Mouse (Mus musculus): ENCODE results near the gene Phldb3. TPM values are rescaled to one million over a fixed set of nuclear protein-coding genes. Genes with fewer than 3 reads are reported as not detected.
"Not testable (repeated sequence)": the region's sequence is repeated elsewhere in the genome, so short reads cannot be mapped to it uniquely, and the experiment has no call there.

The Phldb3 gene
- polyA plus RNA-seq, 1 experiment from 2014 or later, result 0.35 TPM

DNA sequence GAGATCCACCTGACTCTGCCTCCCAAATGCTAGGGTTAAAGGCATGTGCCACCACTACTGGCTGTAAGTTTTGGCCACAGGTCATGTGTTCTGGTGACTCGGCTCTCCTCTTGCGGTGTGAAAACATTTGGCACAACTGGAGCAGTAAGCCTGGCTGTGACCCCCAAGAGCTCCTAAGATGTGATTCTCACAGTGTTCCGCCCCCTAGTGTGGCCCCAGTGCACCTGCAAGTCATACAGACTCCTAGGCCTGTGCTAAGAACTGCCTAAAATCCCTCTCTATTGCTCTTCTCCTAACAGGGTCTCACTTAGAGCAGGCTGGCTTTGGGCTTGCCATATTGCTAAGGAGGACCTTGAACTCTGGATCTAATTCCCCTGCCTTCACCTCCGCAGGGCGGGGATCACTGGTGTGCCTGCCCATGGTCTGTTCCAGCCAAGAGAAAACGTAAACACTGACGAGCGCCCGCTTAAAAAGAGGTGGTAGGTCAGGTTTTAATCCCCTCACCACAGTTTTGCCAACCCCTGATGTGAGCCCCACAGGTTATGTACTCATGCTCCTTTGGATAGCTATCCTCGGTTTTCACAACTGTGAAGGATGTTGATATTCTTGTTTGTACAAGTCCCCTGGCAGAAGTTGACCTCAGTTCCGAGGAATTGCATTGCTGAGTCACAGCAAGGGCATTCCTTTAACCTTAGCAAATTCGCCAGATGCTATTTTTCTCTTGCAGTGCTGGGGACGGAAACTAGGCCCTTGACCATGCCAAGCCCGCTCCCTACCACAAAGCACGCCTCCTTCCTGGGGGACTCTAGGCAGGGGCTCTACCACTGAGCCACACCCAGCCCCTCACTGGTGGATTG, 11.1 kb upstream of the Phldb3 start:
- no peaks in the 10 kb centered on the region for H3K27me3 ChIP-seq (replicated peaks)
- no peaks in the 10 kb centered on the region for H3K9me3 ChIP-seq
- peaks cover 12% of the 10 kb centered on the region for H3K4me1 ChIP-seq (replicated peaks)
- H3K27ac ChIP-seq, result no peak overlapping the region
- H3K4me2 ChIP-seq (replicated peaks), result no peak overlapping the region
- no peak overlapping the region for H3K4me3 ChIP-seq (replicated peaks)
- peak; percentile 23; the same call in 1 of the 2 replicates for ATAC-seq
- H3K36me3 ChIP-seq, result 0 out of 2 replicates have a peak, but pooled peaks cover 3% of the 10 kb centered on the region
- no peak overlapping the region for H3K9ac ChIP-seq
- 65% methylated on average over 15 of the region's 15 CpGs for WGBS

DNA sequence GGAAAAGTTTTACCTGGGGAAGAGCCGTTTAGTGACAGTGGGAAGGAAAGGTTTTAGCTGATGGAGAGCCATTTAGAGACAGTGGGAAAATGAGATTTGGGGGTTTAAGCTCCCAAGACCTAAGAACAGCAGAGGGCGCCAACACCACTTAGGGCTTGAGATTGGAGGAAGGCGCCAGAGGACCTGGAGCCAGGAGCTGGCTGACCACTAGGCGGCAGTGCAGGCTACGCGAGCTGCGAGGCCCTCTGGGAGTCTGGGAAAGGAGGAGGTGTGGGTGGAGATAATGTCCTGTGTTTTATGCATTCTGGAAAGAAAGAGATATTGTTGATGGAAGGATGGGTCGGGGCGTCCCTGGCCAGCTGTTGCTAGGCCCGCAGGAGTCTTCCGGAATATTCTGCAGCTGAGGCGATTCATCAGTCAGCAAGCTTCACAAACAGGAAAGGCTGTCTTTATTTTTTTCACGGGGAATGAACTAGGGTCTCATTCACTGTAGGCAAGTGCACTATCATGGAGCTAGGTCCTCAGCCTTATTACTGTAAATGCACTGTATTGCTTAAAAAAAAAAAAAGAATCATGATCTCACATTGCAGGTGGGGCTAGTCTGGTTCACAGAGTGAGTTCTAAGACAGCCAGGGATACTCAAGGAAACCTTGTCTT, 9.5 kb upstream of the Phldb3 start:
- Histone ChIP-seq H3K4me2 (replicated peaks) (peak overlapping the region; percentile 41), H3K9me3 (no peaks in the 10 kb centered on the region), H3K4me1 (replicated peaks) (no peaks in the 10 kb centered on the region), H3K4me3 (replicated peaks) (no peak overlapping the region), H3K36me3 (0 out of 2 replicates have a peak, but pooled peaks cover 3% of the 10 kb centered on the region), H3K9ac (no peak overlapping the region), H3K27ac (no peak overlapping the region), H3K27me3 (replicated peaks) (no peaks in the 10 kb centered on the region)
- ATAC-seq, result peak; percentile 90
- WGBS, result 4% methylated on average over 13 of the region's 13 CpGs

DNA sequence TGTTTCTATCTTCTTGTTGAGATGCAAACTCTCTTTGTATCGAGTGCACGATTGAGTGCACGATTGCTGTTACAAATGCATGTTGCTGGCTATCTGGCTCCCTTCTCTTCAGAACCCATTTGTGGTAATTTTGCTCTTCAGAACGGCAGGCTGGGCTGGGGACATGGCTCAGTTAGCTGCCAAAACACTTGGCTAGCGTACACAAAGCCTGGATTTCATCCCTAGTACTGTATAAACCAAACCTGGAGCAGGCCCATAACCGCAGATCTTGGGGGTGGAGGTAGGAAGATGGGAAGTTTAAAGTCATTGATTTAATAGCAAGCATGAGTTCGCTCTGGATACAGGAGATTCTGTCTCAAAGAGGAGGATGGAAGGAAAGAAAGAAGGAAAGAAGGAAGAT, 5.0 kb upstream of the Phldb3 start:
- WGBS, result 79% methylated on average over 7 of the region's 7 CpGs
- no peak for ATAC-seq

DNA sequence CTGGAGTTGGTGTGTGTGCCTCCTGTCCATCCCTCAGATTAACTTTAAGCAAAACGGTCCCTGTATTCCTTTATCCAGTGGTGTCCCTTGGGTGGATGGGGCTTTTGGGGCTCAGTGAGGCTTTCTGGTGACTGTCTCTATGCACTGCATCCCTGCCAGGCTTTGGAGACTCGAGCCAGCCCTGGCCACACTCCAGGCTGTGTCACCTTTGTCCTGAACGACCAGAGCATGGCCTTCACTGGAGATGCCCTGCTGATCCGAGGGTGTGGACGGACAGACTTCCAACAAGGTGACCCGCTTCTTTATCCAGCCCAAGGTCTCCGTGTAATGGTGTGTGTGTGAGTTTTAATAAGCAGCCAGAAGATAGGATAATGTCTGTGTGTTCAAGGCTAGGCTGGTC, 4.5 kb upstream of the Phldb3 start:
- H3K9ac ChIP-seq, result no peak overlapping the region
- no peaks in the 10 kb centered on the region for H3K9me3 ChIP-seq
- 0 out of 2 replicates have a peak, but pooled peaks cover 3% of the 10 kb centered on the region for H3K36me3 ChIP-seq
- H3K4me3 ChIP-seq (replicated peaks), result no peak overlapping the region
- ATAC-seq, result no peak
- WGBS, result 80% methylated on average over 7 of the region's 7 CpGs
- no peak overlapping the region for H3K4me2 ChIP-seq (replicated peaks)
- no peak overlapping the region for H3K27ac ChIP-seq
- peaks cover 10% of the 10 kb centered on the region for H3K4me1 ChIP-seq (replicated peaks)
- H3K27me3 ChIP-seq (replicated peaks), result peaks cover 5% of the 10 kb centered on the region

More for the DNA sequence above, 5.0 kb upstream of the Phldb3 start:
- H3K9me3 ChIP-seq, result no peaks in the 10 kb centered on the region
- no peak overlapping the region for H3K9ac ChIP-seq
- 0 out of 2 replicates have a peak, but pooled peaks cover 3% of the 10 kb centered on the region for H3K36me3 ChIP-seq
- H3K4me1 ChIP-seq (replicated peaks), result peaks cover 6% of the 10 kb centered on the region
- no peak overlapping the region for H3K4me3 ChIP-seq (replicated peaks)
- no peak overlapping the region for H3K4me2 ChIP-seq (replicated peaks)
- H3K27me3 ChIP-seq (replicated peaks), result peaks cover 5% of the 10 kb centered on the region
- no peak overlapping the region for H3K27ac ChIP-seq

DNA sequence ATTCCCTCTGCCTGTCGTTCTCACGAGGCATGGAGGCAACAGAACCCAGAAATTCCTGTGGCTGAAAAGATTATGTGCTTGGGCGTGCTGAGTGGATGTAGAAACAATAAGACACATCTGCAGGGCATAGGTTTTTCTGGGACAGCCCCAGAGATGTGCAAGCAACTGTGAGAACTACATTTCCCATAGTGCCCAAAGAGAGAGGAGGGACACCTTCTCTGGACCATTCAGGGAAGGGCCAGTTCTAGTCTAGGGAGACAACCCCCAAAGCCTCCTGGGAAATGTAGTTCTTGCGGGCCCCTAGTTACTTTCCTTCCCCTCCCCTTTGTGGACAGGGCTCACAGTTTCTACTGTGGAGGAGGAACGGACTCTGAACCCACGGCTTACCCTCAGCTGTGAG, 2.5 kb upstream of the Phldb3 start:
- peaks cover 18% of the 10 kb centered on the region for H3K4me1 ChIP-seq (replicated peaks)
- H3K9ac ChIP-seq, result no peak overlapping the region
- ATAC-seq, result peak; percentile 70
- H3K4me3 ChIP-seq (replicated peaks), result no peak overlapping the region
- 0 out of 2 replicates have a peak overlapping the region, but pooled peaks have one; percentile 14 for H3K4me2 ChIP-seq (replicated peaks)
- peaks cover 16% of the 10 kb centered on the region for H3K27me3 ChIP-seq (replicated peaks)
- H3K36me3 ChIP-seq, result 0 out of 2 replicates have a peak, but pooled peaks cover 3% of the 10 kb centered on the region
- H3K27ac ChIP-seq, result no peak overlapping the region
- 52% methylated on average over 6 of the region's 6 CpGs for WGBS
- H3K9me3 ChIP-seq, result no peaks in the 10 kb centered on the region

DNA sequence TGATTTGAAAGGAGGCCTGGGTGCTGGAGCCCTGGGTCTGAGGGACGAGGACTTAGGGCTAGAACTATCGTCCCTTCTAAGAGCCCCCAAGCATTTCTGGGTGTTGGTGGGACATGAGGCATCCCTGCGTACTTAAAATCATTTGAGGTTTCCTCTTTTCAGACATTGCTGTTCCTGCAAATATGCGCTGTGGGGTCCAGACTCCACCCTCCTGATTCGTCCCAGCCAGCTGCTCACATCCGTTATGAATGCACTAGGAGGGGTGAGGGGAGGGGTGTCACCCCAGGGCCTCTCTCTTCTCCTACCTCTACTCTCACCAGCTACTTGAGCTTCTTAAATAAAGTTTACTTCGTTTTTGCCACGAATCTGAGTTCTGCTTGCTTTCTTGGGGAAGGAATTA, 2.0 kb upstream of the Phldb3 start:
- Histone ChIP-seq H3K4me3 (replicated peaks) (no peak overlapping the region), H3K4me1 (replicated peaks) (peaks cover 18% of the 10 kb centered on the region), H3K9ac (no peak overlapping the region), H3K36me3 (0 out of 2 replicates have a peak, but pooled peaks cover 3% of the 10 kb centered on the region), H3K27me3 (replicated peaks) (peaks cover 19% of the 10 kb centered on the region), H3K9me3 (no peaks in the 10 kb centered on the region), H3K27ac (no peak overlapping the region), H3K4me2 (replicated peaks) (0 out of 2 replicates have a peak overlapping the region, but pooled peaks have one; percentile 14)
- 79% methylated on average over 8 of the region's 8 CpGs for WGBS
- no peak for ATAC-seq

DNA sequence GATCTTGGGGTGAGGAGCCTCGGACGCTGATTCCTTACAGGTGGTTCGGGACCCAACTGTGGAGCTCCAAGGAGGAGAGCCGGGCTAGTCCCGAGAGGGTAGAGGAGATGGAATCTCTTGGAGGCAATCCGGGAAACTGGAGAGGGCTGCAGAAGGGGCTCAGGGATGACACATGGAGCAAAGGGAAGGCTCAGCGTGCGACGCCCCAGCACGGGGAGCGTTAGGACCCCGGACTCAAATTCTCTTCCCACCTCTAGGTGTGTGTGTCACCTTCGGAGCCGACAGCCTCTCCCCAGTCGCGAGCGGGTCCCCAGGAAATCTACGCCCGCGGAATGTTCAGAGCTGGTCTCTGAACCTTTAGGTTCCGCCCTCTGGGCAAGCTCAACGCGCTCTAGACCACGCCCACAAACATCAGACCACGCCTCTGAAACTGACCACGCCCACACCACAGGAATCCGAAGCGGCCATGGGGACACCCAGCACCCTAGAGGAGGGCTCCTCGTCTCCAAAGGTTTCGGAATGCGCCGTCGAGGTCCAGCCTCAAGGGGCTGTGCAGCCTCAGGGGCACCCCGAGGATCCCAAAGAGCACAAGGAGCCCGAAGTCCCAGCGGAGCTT, 424 bp downstream of the Phldb3 start:
- peak overlapping the region; percentile 57 for H3K4me3 ChIP-seq (replicated peaks)
- ATAC-seq, result peak; percentile 78
- under 1% methylated on average over 36 of the region's 36 CpGs for WGBS

DNA sequence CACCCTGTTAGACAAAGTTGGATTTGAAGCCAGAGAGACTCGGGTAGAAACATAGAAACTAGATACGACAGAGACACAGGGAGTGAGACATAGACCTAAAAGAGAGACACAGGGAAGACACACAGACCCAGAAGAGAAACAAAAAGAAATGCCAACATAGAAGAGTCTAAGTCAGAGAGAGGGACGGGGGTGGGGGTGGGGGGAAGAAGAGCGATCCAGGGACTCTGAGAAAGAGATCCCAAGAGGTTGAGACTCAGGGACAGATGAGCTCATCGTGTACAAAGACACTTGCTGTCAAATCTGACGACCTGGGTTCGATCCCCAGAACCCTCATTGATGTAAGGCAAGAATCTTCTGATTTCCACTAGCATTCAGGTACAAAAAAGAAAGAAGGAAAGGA, 1.1 kb downstream of the Phldb3 start:
- peak overlapping the region; percentile 57 for H3K4me3 ChIP-seq (replicated peaks)
- ATAC-seq, result no peak
- peak overlapping the region; percentile 53 for H3K9ac ChIP-seq
- H3K9me3 ChIP-seq, result no peaks in the 10 kb centered on the region
- H3K27ac ChIP-seq, result no peak overlapping the region
- peak overlapping the region; percentile 82 for H3K4me2 ChIP-seq (replicated peaks)
- no peaks in the 10 kb centered on the region for H3K36me3 ChIP-seq
- peaks cover 19% of the 10 kb centered on the region for H3K27me3 ChIP-seq (replicated peaks)
- H3K4me1 ChIP-seq (replicated peaks), result peaks cover 18% of the 10 kb centered on the region
- WGBS, result 17% methylated on average over 7 of the region's 7 CpGs

More for the DNA sequence above, 424 bp downstream of the Phldb3 start:
- Histone ChIP-seq H3K9ac (peak overlapping the region; percentile 53), H3K36me3 (no peaks in the 10 kb centered on the region), H3K4me2 (replicated peaks) (peak overlapping the region; percentile 82), H3K9me3 (no peaks in the 10 kb centered on the region), H3K27me3 (replicated peaks) (peaks cover 19% of the 10 kb centered on the region), H3K4me1 (replicated peaks) (peaks cover 18% of the 10 kb centered on the region), H3K27ac (peak overlapping the region; percentile 84)

DNA sequence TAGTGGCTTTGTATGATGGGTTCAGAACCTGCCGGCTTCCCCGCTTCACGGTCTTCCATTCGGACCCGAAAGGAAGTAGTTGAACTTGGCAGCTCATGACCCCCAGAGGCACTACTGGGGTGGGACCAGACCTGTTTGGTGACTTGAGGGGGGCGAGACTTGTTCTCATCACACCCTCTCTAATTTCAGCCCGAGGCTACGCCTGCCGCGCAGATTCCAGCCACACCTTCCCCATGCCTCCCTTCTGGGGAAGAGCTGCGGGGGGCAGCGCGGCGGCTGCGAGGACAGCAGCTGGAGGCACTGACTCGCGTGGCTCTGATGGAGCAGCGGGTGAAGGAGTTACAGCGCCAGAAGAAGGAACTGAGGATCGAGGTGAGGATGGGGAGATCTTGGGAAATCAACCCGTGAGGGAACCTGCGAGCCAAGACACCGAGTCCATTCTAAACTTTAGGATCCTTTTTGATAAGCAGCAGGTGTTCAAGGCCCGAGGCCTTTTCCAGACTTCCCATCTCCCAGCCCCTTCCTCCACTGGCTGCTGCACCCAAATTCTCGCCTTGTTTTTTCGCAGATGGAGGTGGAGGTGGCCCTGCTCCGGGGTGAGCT, 1.8 kb downstream of the Phldb3 start:
- no peaks in the 10 kb centered on the region for H3K36me3 ChIP-seq
- 7% methylated on average over 27 of the region's 27 CpGs for WGBS
- no peak overlapping the region for H3K9ac ChIP-seq
- no peaks in the 10 kb centered on the region for H3K9me3 ChIP-seq
- no peak overlapping the region for H3K27ac ChIP-seq
- peak overlapping the region; percentile 24 for H3K4me3 ChIP-seq (replicated peaks)
- no peak for ATAC-seq
- H3K27me3 ChIP-seq (replicated peaks), result peaks cover 19% of the 10 kb centered on the region
- peak overlapping the region; percentile 82 for H3K4me2 ChIP-seq (replicated peaks)
- H3K4me1 ChIP-seq (replicated peaks), result peaks cover 18% of the 10 kb centered on the region

DNA sequence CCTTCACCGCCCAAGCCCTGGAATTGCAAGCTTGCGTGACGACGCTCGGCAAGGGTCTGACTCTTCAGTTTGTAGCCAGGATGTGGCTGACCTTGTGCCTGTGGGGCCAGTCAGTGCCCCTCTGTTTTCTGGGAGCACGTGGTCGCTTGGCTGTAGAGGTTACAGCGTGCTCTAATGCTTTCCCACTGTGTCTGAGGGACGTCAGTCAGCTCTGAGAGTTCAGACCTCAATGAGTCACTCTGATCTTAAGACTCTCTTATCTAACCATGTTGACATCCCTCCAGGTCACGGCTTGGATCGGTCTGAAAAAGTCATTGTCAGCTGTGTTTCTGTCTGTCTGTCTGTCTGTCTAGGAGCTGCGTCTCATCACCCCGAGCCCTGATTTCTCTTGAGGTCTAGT, 4.3 kb downstream of the Phldb3 start:
- Histone ChIP-seq H3K9me3 (no peaks in the 10 kb centered on the region), H3K4me1 (replicated peaks) (peaks cover 18% of the 10 kb centered on the region), H3K27me3 (replicated peaks) (peaks cover 19% of the 10 kb centered on the region), H3K4me3 (replicated peaks) (no peak overlapping the region), H3K9ac (no peak overlapping the region), H3K27ac (no peak overlapping the region), H3K4me2 (replicated peaks) (no peak overlapping the region), H3K36me3 (no peaks in the 10 kb centered on the region; the same call in 1 of the 2 replicates)
- 74% methylated on average over 13 of the region's 13 CpGs for WGBS
- ATAC-seq, result no peak

DNA sequence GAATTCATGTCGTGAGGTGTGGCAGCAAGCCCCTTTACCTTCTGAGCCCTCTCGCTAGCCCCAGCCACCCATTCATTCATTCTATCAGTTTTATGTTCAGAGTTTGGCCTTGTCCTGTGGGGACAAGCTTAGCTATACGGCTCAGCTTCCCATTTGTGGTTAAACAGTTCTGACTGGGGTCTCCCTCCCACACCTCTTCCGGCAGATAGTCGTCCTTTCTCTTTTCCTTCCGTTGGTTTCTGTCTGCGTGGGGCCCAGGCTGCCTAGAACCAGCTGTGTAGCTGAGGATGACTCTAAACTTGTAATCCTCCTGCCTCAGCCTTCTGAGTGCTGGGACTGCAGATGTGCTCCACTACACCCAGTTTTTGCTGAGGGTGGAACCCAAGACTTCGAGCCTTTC, 7.2 kb downstream of the Phldb3 start:
- no peaks in the 10 kb centered on the region for H3K9me3 ChIP-seq
- H3K36me3 ChIP-seq, result peaks cover 3% of the 10 kb centered on the region; the same call in 1 of the 2 replicates
- 79% methylated on average over 8 of the region's 8 CpGs for WGBS
- H3K27me3 ChIP-seq (replicated peaks), result peaks cover 5% of the 10 kb centered on the region; the same call in 1 of the 2 replicates
- H3K4me1 ChIP-seq (replicated peaks), result peaks cover 1% of the 10 kb centered on the region; the same call in 1 of the 2 replicates
- H3K4me2 ChIP-seq (replicated peaks), result no peak overlapping the region
- H3K9ac ChIP-seq, result no peak overlapping the region
- H3K4me3 ChIP-seq (replicated peaks), result no peak overlapping the region
- no peak for ATAC-seq
- no peak overlapping the region for H3K27ac ChIP-seq

DNA sequence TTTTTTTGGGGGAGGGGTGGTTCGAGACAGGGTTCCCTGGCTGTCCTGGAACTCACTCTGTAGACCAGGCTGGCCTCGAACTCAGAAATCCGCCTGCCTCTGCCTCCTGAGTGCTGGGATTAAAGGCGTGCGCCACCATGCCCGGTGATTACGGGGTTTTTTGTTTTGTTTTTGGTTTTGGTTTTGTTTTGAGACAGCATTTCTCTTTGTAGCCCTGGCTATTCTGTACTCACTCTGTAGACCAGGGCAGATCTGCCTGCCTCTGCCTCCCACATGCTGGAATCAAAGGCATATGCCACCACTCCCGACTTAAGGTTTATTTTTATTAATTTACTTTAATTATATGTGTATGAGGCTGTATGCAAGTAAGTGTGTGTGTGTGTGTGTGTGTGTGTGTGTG, 7.8 kb downstream of the Phldb3 start:
- not testable (repeated sequence) for H3K9ac ChIP-seq; H3K4me2 ChIP-seq (replicated peaks); H3K4me3 ChIP-seq (replicated peaks); ATAC-seq; H3K36me3 ChIP-seq; H3K27ac ChIP-seq; H3K4me1 ChIP-seq (replicated peaks); H3K27me3 ChIP-seq (replicated peaks); H3K9me3 ChIP-seq
- 86% methylated on average over 8 of the region's 8 CpGs for WGBS
